Mouse (Mus musculus): Measurements from ENCODE around the gene Dph1.

DNA sequence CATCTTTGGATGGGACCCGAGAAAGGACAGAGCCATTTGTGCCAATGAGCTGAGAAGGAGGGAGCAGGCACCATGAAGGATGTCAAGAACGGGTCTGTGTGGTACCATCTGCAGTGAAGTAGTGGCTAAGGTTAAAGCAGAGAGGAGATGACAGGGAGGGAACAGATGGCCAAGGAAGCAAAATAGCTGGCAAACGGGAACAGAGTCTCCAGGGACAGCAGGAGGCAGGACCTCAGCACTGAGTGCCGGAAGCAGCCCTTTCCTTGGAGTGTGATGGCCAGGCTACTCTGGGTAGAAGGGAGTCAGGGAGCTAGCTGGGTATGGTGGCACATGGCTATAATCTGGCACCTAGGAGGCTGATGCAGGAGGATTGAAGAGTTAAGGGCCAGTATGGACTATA is 7.8 kb upstream of the Dph1 start:
- TF ChIP-seq POLR2A (IDR thresholded peaks at IDR 0.05; ENCODE audit: borderline replicate concordance, low read depth, low read length): no peak
- TF ChIP-seq CTCF (IDR thresholded peaks at IDR 0.05; ENCODE audit: low read depth, low read length): no peak

Data from bone marrow macrophage, adult 2 months (primary cell).